Comparison of ENCODE assay signal across 22 mouse cellular contexts in genomic region chr8:121808032-121808431, GRCm38 (mm10). TPM values are rescaled to one million over a fixed set of nuclear protein-coding genes. Genes with fewer than 3 reads are reported as not detected.
DNase-seq lines count a peak whose midpoint lies in the region; ATAC-seq and TF ChIP-seq lines count a peak whose summit lies in the region.
"Had no signal": no experiment of that assay in that cellular context is flagged by ENCODE, and none has a peak within 500 bp of the region (broad histone marks: within the 10 kb centered on the region; RNA-seq: fewer than 3 reads in every experiment).

No protein-coding gene starts in this region.

- H3K27ac ChIP-seq in hindbrain, postnatal 0 days: no peak overlapping the region
- no peak overlapping the region for H3K27ac ChIP-seq in hindbrain, embryonic 14.5 days
- H3K27ac ChIP-seq in lung, postnatal 0 days (ENCODE audit: low read length): no peak overlapping the region
- H3K27ac ChIP-seq: embryonic facial prominence, embryonic 12.5 days; forebrain, embryonic 15.5 days; gastrocnemius, adult 2 months; heart, embryonic 13.5 days; hindbrain, embryonic 15.5 days; liver, embryonic 12.5 days; lung, embryonic 15.5 days; midbrain, embryonic 13.5 days had no signal

- H3K4me2 ChIP-seq in hindbrain, postnatal 0 days (ENCODE audit: low read depth, low read length): no peak overlapping the region
- H3K4me2 ChIP-seq in hindbrain, embryonic 14.5 days (replicated peaks): no peak overlapping the region
- H3K4me2 ChIP-seq in lung, postnatal 0 days (replicated peaks; ENCODE audit: low read depth, low read length): no peak overlapping the region
- H3K4me2 ChIP-seq: embryonic facial prominence, embryonic 12.5 days; forebrain, embryonic 15.5 days; heart, embryonic 13.5 days; hindbrain, embryonic 15.5 days; liver, embryonic 12.5 days; lung, embryonic 15.5 days; midbrain, embryonic 13.5 days had no signal

- no peak for ATAC-seq in hindbrain, postnatal 0 days
- ATAC-seq in hindbrain, embryonic 14.5 days (ENCODE audit: low FRiP score): no peak
- ATAC-seq in lung, postnatal 0 days: no peak
- ATAC-seq: forebrain, embryonic 15.5 days; intestine, embryonic 16.5 days; liver, embryonic 12.5 days; midbrain, embryonic 13.5 days had no signal

- no peaks in the 10 kb centered on the region for H3K4me1 ChIP-seq in hindbrain, postnatal 0 days (ENCODE audit: insufficient read depth, low read length)
- H3K4me1 ChIP-seq in hindbrain, embryonic 14.5 days (replicated peaks; ENCODE audit: control insufficient read depth, insufficient read depth, low read length): no peaks in the 10 kb centered on the region
- no peaks in the 10 kb centered on the region for H3K4me1 ChIP-seq in lung, postnatal 0 days (ENCODE audit: insufficient read depth, low read depth, low read length)
- H3K4me1 ChIP-seq: embryonic facial prominence, embryonic 12.5 days; forebrain, embryonic 15.5 days; hindbrain, embryonic 15.5 days; liver, embryonic 12.5 days; lung, embryonic 15.5 days; midbrain, embryonic 13.5 days had no signal

- TF ChIP-seq EP300 in lung, postnatal 0 days (IDR thresholded peaks at IDR 0.05): no peak

- no peaks in the 10 kb centered on the region for H3K27me3 ChIP-seq in hindbrain, postnatal 0 days (ENCODE audit: insufficient read depth, low read length)
- H3K27me3 ChIP-seq in hindbrain, embryonic 14.5 days (ENCODE audit: control insufficient read depth, insufficient read depth, low read length): no peaks in the 10 kb centered on the region
- no peaks in the 10 kb centered on the region for H3K27me3 ChIP-seq in lung, postnatal 0 days (replicated peaks; ENCODE audit: insufficient read depth, low read length)
- H3K27me3 ChIP-seq: embryonic facial prominence, embryonic 12.5 days; forebrain, embryonic 15.5 days; heart, embryonic 13.5 days; hindbrain, embryonic 15.5 days; liver, embryonic 12.5 days; lung, embryonic 15.5 days; midbrain, embryonic 13.5 days had no signal

- 72% methylated on average over 11 of the region's 11 CpGs for WGBS in hindbrain, postnatal 0 days
- 79% methylated on average over 11 of the region's 11 CpGs for WGBS in hindbrain, embryonic 14.5 days
- 71% methylated on average over 11 of the region's 11 CpGs for WGBS in lung, postnatal 0 days

- H3K9ac ChIP-seq in hindbrain, postnatal 0 days (replicated peaks; ENCODE audit: low read length): no peak overlapping the region
- H3K9ac ChIP-seq in hindbrain, embryonic 14.5 days: no peak overlapping the region
- no peak overlapping the region for H3K9ac ChIP-seq in lung, postnatal 0 days (replicated peaks; ENCODE audit: low read depth)
- H3K9ac ChIP-seq: embryonic facial prominence, embryonic 12.5 days; forebrain, embryonic 15.5 days; heart, embryonic 13.5 days; hindbrain, embryonic 15.5 days; liver, embryonic 12.5 days; lung, embryonic 15.5 days; midbrain, embryonic 13.5 days had no signal

- TF ChIP-seq CTCF in hindbrain, postnatal 0 days (IDR thresholded peaks at IDR 0.05; ENCODE audit: low read depth): peak; percentile 25; the same call in 1 of the 2 replicates
- TF ChIP-seq CTCF in lung, postnatal 0 days (IDR thresholded peaks at IDR 0.05): peak; percentile 37

- no peaks in the 10 kb centered on the region for H3K9me3 ChIP-seq in hindbrain, postnatal 0 days (ENCODE audit: low read length)
- H3K9me3 ChIP-seq in hindbrain, embryonic 14.5 days (ENCODE audit: control insufficient read depth, low read length): no peaks in the 10 kb centered on the region
- no peaks in the 10 kb centered on the region for H3K9me3 ChIP-seq in lung, postnatal 0 days (ENCODE audit: low read length)
- H3K9me3 ChIP-seq: embryonic facial prominence, embryonic 12.5 days; forebrain, embryonic 15.5 days; heart, embryonic 13.5 days; hindbrain, embryonic 15.5 days; liver, embryonic 12.5 days; lung, embryonic 15.5 days; midbrain, embryonic 13.5 days had no signal

- H3K4me3 ChIP-seq in hindbrain, postnatal 0 days (ENCODE audit: low read length): no peak overlapping the region
- H3K4me3 ChIP-seq in hindbrain, embryonic 14.5 days (replicated peaks; ENCODE audit: low read length): no peak overlapping the region
- H3K4me3 ChIP-seq in lung, postnatal 0 days (ENCODE audit: low read depth, low read length): no peak overlapping the region
- H3K4me3 ChIP-seq: embryonic facial prominence, embryonic 12.5 days; forebrain, embryonic 15.5 days; gastrocnemius, adult 2 months; heart, embryonic 13.5 days; hindbrain, embryonic 15.5 days; liver, embryonic 12.5 days; lung, embryonic 15.5 days; midbrain, embryonic 13.5 days had no signal

- DNase-seq in hindbrain, postnatal 0 days (ENCODE audit: low spot score): no peak
- DNase-seq in hindbrain, embryonic 14.5 days (ENCODE audit: low spot score): no peak
- DNase-seq in lung, postnatal 0 days (ENCODE audit: low spot score): no peak
- no peak for DNase-seq in lung, postnatal 14 days
- peak; percentile 39 for DNase-seq in WW6 (ENCODE audit: low read depth, low spot score)
- DNase-seq in right cerebral cortex, postnatal 10 days (ENCODE audit: low spot score in 2 of 2): no peak
- DNase-seq in frontal cortex, postnatal 36 days (ENCODE audit: low spot score in 2 of 2): no peak
- DNase-seq: cerebellum, adult 9-11 months; gastrocnemius, adult 2 months; heart, postnatal 36 days; left cerebral cortex, postnatal 4 days; right cerebral cortex, postnatal 14 days; thymus, adult 18-20 months; thymus, postnatal 4 days had no signal

- peaks cover 33% of the 10 kb centered on the region for H3K36me3 ChIP-seq in hindbrain, postnatal 0 days (ENCODE audit: insufficient read depth, low read length)
- H3K36me3 ChIP-seq in hindbrain, embryonic 14.5 days (replicated peaks; ENCODE audit: control insufficient read depth, insufficient read depth): peaks cover 58% of the 10 kb centered on the region
- peaks cover 8% of the 10 kb centered on the region; the same call in 1 of the 2 replicates for H3K36me3 ChIP-seq in lung, postnatal 0 days (ENCODE audit: insufficient read depth, low read length)

RNA-seq across cellular contexts. Expression of gene Klhdc4, which starts 21.3 kb away (rescaled TPM):
- total RNA-seq in hindbrain, postnatal 0 days (2014; rRNA removed): 25.2 and 32.5 TPM in 2 replicates
- 34.5 and 36.3 TPM in 2 replicates for polyA plus RNA-seq in hindbrain, postnatal 0 days (2015; fragmentation: Nextera tagmentation; extraction: Ambion mirVana)
- polyA plus RNA-seq in hindbrain, embryonic 14.5 days (2014; fragmentation: Nextera tagmentation; extraction: Ambion mirVana): 40.6 and 41.3 TPM in 2 replicates
- 22.9 and 28.4 TPM in 2 replicates for polyA plus RNA-seq in lung, postnatal 0 days (2015; fragmentation: Nextera tagmentation; extraction: Ambion mirVana)
